Mouse (Mus musculus): Measurements from ENCODE around the gene Lrrfip1. TPM values are rescaled to one million over a fixed set of nuclear protein-coding genes. Genes with fewer than 3 reads are reported as not detected.
A peak's percentile ranks its signal among the peaks of the same experiment; 100 is the strongest.

Gene Lrrfip1
- polyA plus RNA-seq, 1 experiment: 80.0 TPM

- Histone ChIP-seq H3K4me3 (ENCODE audit: insufficient read depth, low read length) (no peak overlapping the region), H3K27ac (ENCODE audit: insufficient read depth, low read length) (no peak overlapping the region), H3K4me1 (ENCODE audit: control insufficient read depth, insufficient read depth, low read length) (peaks cover 2% of the 10 kb centered on the region; the same call in 1 of the 2 replicates)
- TF ChIP-seq POLR2A (IDR thresholded peaks at IDR 0.05; ENCODE audit: extremely low read depth, insufficient read depth, low read length): no peak
- no peak for TF ChIP-seq CTCF (IDR thresholded peaks at IDR 0.05; ENCODE audit: extremely low read depth, insufficient read depth, low read length)
These were observed 2.6 kb upstream of the Lrrfip1 start for GRCm38 (mm10) chr1:90995916-90996315.

GRCm38 (mm10) chr1:90997136-90997535, 1.4 kb upstream of the Lrrfip1 start:
- TF ChIP-seq CTCF (IDR thresholded peaks at IDR 0.05; ENCODE audit: extremely low read depth, insufficient read depth, low read length) (no peak), POLR2A (IDR thresholded peaks at IDR 0.05; ENCODE audit: extremely low read depth, insufficient read depth, low read length) (no peak)
- H3K4me1 ChIP-seq (ENCODE audit: control insufficient read depth, insufficient read depth, low read length): peaks cover 2% of the 10 kb centered on the region; the same call in 1 of the 2 replicates
- H3K27ac ChIP-seq (ENCODE audit: insufficient read depth, low read length): no peak overlapping the region
- no peak overlapping the region; the same call in 1 of the 2 replicates for H3K4me3 ChIP-seq (ENCODE audit: insufficient read depth, low read length)

- TF ChIP-seq CTCF (IDR thresholded peaks at IDR 0.05; ENCODE audit: extremely low read depth, insufficient read depth, low read length) (no peak), POLR2A (IDR thresholded peaks at IDR 0.05; ENCODE audit: extremely low read depth, insufficient read depth, low read length) (no peak)
- no peak overlapping the region; the same call in 1 of the 2 replicates for H3K4me3 ChIP-seq (ENCODE audit: insufficient read depth, low read length)
- peaks cover 3% of the 10 kb centered on the region for H3K4me1 ChIP-seq (ENCODE audit: control insufficient read depth, insufficient read depth, low read length)
- no peak overlapping the region for H3K27ac ChIP-seq (ENCODE audit: insufficient read depth, low read length)
These were observed 896 bp upstream of the Lrrfip1 start for GRCm38 (mm10) chr1:90997641-90998040.

GRCm38 (mm10) chr1:90998891-90999611, 514 bp downstream of the Lrrfip1 start:
- peaks cover 5% of the 10 kb centered on the region for H3K4me1 ChIP-seq (ENCODE audit: control insufficient read depth, insufficient read depth, low read length)
- peak overlapping the region; percentile 61; the same call in 1 of the 2 replicates for H3K27ac ChIP-seq (ENCODE audit: insufficient read depth, low read length)
- TF ChIP-seq POLR2A (IDR thresholded peaks at IDR 0.05; ENCODE audit: extremely low read depth, insufficient read depth, low read length) (no peak), CTCF (IDR thresholded peaks at IDR 0.05; ENCODE audit: extremely low read depth, insufficient read depth, low read length) (no peak)
- peak overlapping the region; percentile 88 for H3K4me3 ChIP-seq (ENCODE audit: insufficient read depth, low read length)

GRCm38 (mm10) chr1:90999911-91000601, 1.5 kb downstream of the Lrrfip1 start:
- Histone ChIP-seq H3K27ac (ENCODE audit: insufficient read depth, low read length) (no peak overlapping the region), H3K4me1 (ENCODE audit: control insufficient read depth, insufficient read depth, low read length) (peaks cover 5% of the 10 kb centered on the region), H3K4me3 (ENCODE audit: insufficient read depth, low read length) (peak overlapping the region; percentile 88)
- TF ChIP-seq POLR2A (IDR thresholded peaks at IDR 0.05; ENCODE audit: extremely low read depth, insufficient read depth, low read length): no peak
- no peak for TF ChIP-seq CTCF (IDR thresholded peaks at IDR 0.05; ENCODE audit: extremely low read depth, insufficient read depth, low read length)

GRCm38 (mm10) chr1:91001101-91001500, 2.6 kb downstream of the Lrrfip1 start:
- Histone ChIP-seq H3K27ac (ENCODE audit: insufficient read depth, low read length) (no peak overlapping the region), H3K4me3 (ENCODE audit: insufficient read depth, low read length) (no peak overlapping the region), H3K4me1 (ENCODE audit: control insufficient read depth, insufficient read depth, low read length) (peaks cover 5% of the 10 kb centered on the region)
- no peak for TF ChIP-seq CTCF (IDR thresholded peaks at IDR 0.05; ENCODE audit: extremely low read depth, insufficient read depth, low read length)
- TF ChIP-seq POLR2A (IDR thresholded peaks at IDR 0.05; ENCODE audit: extremely low read depth, insufficient read depth, low read length): no peak

- no peak overlapping the region for H3K27ac ChIP-seq (ENCODE audit: insufficient read depth, low read length)
- H3K4me1 ChIP-seq (ENCODE audit: control insufficient read depth, insufficient read depth, low read length): peaks cover 5% of the 10 kb centered on the region
- TF ChIP-seq POLR2A (IDR thresholded peaks at IDR 0.05; ENCODE audit: extremely low read depth, insufficient read depth, low read length) (no peak), CTCF (IDR thresholded peaks at IDR 0.05; ENCODE audit: extremely low read depth, insufficient read depth, low read length) (no peak)
- no peak overlapping the region for H3K4me3 ChIP-seq (ENCODE audit: insufficient read depth, low read length)
These were observed 3.5 kb downstream of the Lrrfip1 start for GRCm38 (mm10) chr1:91001871-91002539.

- Histone ChIP-seq H3K4me1 (ENCODE audit: control insufficient read depth, insufficient read depth, low read length) (peaks cover 5% of the 10 kb centered on the region), H3K4me3 (ENCODE audit: insufficient read depth, low read length) (no peak overlapping the region), H3K27ac (ENCODE audit: insufficient read depth, low read length) (no peak overlapping the region)
- TF ChIP-seq CTCF (IDR thresholded peaks at IDR 0.05; ENCODE audit: extremely low read depth, insufficient read depth, low read length) (no peak), POLR2A (IDR thresholded peaks at IDR 0.05; ENCODE audit: extremely low read depth, insufficient read depth, low read length) (no peak)
These were observed 4.1 kb downstream of the Lrrfip1 start for GRCm38 (mm10) chr1:91002641-91003040.

GRCm38 (mm10) chr1:91003522-91004253, 5.2 kb downstream of the Lrrfip1 start:
- H3K27ac ChIP-seq (ENCODE audit: insufficient read depth, low read length): no peak overlapping the region
- no peak overlapping the region for H3K4me3 ChIP-seq (ENCODE audit: insufficient read depth, low read length)
- H3K4me1 ChIP-seq (ENCODE audit: control insufficient read depth, insufficient read depth, low read length): peaks cover 5% of the 10 kb centered on the region
- TF ChIP-seq CTCF (IDR thresholded peaks at IDR 0.05; ENCODE audit: extremely low read depth, insufficient read depth, low read length): no peak
